Mouse (Mus musculus) megakaryocyte, embryonic 14.5 days (primary cell): Measurements from ENCODE around the gene Arid5b.

ENCODE experiments used
- FLI1 ChIP-seq: IDR thresholded peaks from 2 replicates; pipeline ENCODE4 v1.6.1; 2012; ENCODE audit warnings: low read length, inconsistent platforms, mixed read lengths
- GATA1 ChIP-seq: IDR thresholded peaks from 3 replicates; pipeline ENCODE4 v1.6.1; 2012; ENCODE audit warnings: mixed read lengths, low read length, inconsistent platforms, borderline replicate concordance

- no peak for TF ChIP-seq GATA1
- no peak for TF ChIP-seq FLI1
Observed at GRCm38 (mm10) chr10:68106351-68106950, 172.1 kb downstream of the Arid5b start.
